Mouse (Mus musculus) midbrain, postnatal 0 days (tissue): Measurements from ENCODE around the gene Gatd1. TPM values are rescaled to one million over a fixed set of nuclear protein-coding genes. Genes with fewer than 3 reads are reported as not detected.

Experiments used
- ATAC-seq: fragments of 200-750 bp; cut with Nextera tagmentation; 2 replicates; pipeline ENCODE4 v1.8.0; 2017; ENCODE audit warnings: moderate number of reproducible peaks, mild to moderate bottlenecking, moderate TSS enrichment, moderate library complexity; ENCODE audit not compliant: low FRiP score
- DNase-seq: peaks from one replicate; pipeline ENCODE4 v3.0.0-alpha.2; 2015; ENCODE audit warnings: low spot score
- H3K27ac ChIP-seq: fragments of 300-500 bp; sonication (generic); 2 replicates; pipeline ENCODE4 v1.5.1; 2014; ENCODE audit warnings: low read depth, mild to moderate bottlenecking, low read length, mixed read lengths
- H3K27me3 ChIP-seq: fragments of 300-500 bp; sonication (generic); 2 replicates; pipeline ENCODE4 v1.6.1; 2014; ENCODE audit warnings: low read length, control low read depth, mixed read lengths; ENCODE audit not compliant: insufficient read depth
- H3K36me3 ChIP-seq: fragments of 300-500 bp; sonication (generic); 2 replicates; pipeline ENCODE4 v1.6.1; 2014; ENCODE audit warnings: low read length, control low read depth, mixed read lengths; ENCODE audit not compliant: insufficient read depth
- H3K4me1 ChIP-seq: fragments of 300-500 bp; sonication (generic); 2 replicates; pipeline ENCODE4 v1.6.1; 2014; ENCODE audit warnings: mild to moderate bottlenecking, control low read depth, antibody characterized with exemption, low read length, mixed read lengths; ENCODE audit not compliant: insufficient read depth
- H3K4me2 ChIP-seq: fragments of 300-500 bp; sonication (generic); 2 replicates; pipeline ENCODE4 v1.6.1; 2014; ENCODE audit warnings: low read depth, mild to moderate bottlenecking, low read length, mixed read lengths; ENCODE audit not compliant: poor library complexity, severe bottlenecking
- H3K4me3 ChIP-seq: fragments of 300-500 bp; sonication (generic); 2 replicates; pipeline ENCODE4 v1.5.1; 2014; ENCODE audit warnings: low read depth, mild to moderate bottlenecking, low read length, moderate library complexity
- H3K9ac ChIP-seq: fragments of 300-500 bp; sonication (generic); replicated peaks from 2 replicates; pipeline ENCODE4 v1.6.1; 2014; ENCODE audit warnings: mild to moderate bottlenecking, low read length, moderate library complexity, mixed read lengths; ENCODE audit not compliant: poor library complexity, severe bottlenecking
- H3K9me3 ChIP-seq: fragments of 300-500 bp; sonication (generic); 2 replicates; pipeline ENCODE4 v1.6.1; 2016; ENCODE audit warnings: low read length, control low read depth
- CTCF ChIP-seq: IDR thresholded peaks from 2 replicates; pipeline ENCODE4 v1.5.1; 2016; ENCODE audit warnings: antibody characterized with exemption, mild to moderate bottlenecking
- WGBS: fragments of 180-500 bp; shearing (Covaris S2); extraction: QIAGEN DNeasy Blood & Tissue Kit; methylation state at CpG from one replicate; pipeline ENCODE4 v1.1.7; 2014; 5-methylcytosine and 5-hydroxymethylcytosine counted together
- polyA plus RNA-seq: library from polyadenylated mRNA; unstranded; fragments of >200 nt; fragmentation: Nextera tagmentation; extraction: Ambion mirVana; gene quantifications from 2 replicates; pipeline ENCODE4 v1.2.1, GENCODE M21; 2015
- total RNA-seq: library from RNA; depleted of rRNA; stranded (reverse); fragments of >200 nt; gene quantifications from 2 replicates; pipeline ENCODE4 v1.2.3, GENCODE M21; 2014

The Gatd1 gene
- total and polyA plus RNA-seq, 2 experiments from 2014 or later: 48.9 to 72.9 TPM

DNA sequence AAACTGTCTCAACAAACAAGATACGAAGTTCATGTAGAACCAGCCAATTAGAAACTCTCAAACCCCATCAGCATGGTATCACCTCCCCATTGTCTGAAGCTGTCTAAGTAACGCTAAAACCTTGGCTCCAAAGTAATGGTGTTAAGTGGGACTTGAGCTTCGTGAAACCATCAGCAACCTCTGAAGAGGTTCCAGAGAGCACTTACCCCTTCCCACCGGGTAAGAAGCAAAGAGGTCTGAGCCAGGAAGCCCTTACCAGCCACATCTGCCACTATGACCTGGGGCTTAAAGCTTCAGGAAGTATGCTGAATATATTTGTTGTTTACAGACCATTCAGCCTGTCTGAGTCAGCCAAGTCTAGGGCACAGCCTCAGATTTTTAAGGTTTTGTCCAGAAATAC, 8.5 kb downstream of the Gatd1 start:
- H3K27ac ChIP-seq: no peak overlapping the region
- DNase-seq (no peak), ATAC-seq (no peak)
- no peaks in the 10 kb centered on the region for H3K27me3 ChIP-seq
- no peak overlapping the region for H3K4me2 ChIP-seq
- no peak overlapping the region for H3K9ac ChIP-seq
- H3K36me3 ChIP-seq: peaks cover 34% of the 10 kb centered on the region
- no peak overlapping the region for H3K4me3 ChIP-seq
- TF ChIP-seq CTCF: no peak
- no peaks in the 10 kb centered on the region for H3K4me1 ChIP-seq
- no peaks in the 10 kb centered on the region for H3K9me3 ChIP-seq
- WGBS: 85% methylated on average over 4 of the region's 4 CpGs

GRCm38 (mm10) chr7:141403305-141403704, 10.6 kb downstream of the Gatd1 start:
- Histone ChIP-seq H3K4me2 (no peak overlapping the region), H3K36me3 (peaks cover 39% of the 10 kb centered on the region), H3K4me1 (no peaks in the 10 kb centered on the region), H3K4me3 (no peak overlapping the region), H3K9ac (no peak overlapping the region), H3K27ac (no peak overlapping the region), H3K9me3 (no peaks in the 10 kb centered on the region), H3K27me3 (no peaks in the 10 kb centered on the region)
- 43% methylated on average over 5 of the region's 5 CpGs for WGBS
- TF ChIP-seq CTCF: peak; percentile 83
- DNase-seq (peak; percentile 55), ATAC-seq (peak; percentile 53; the same call in 1 of the 2 replicates)

GRCm38 (mm10) chr7:141395348-141395747, 18.6 kb downstream of the Gatd1 start:
- DNase-seq: no peak
- no peaks in the 10 kb centered on the region for H3K9me3 ChIP-seq
- H3K4me3 ChIP-seq: no peak overlapping the region
- H3K27me3 ChIP-seq: no peaks in the 10 kb centered on the region
- no peak overlapping the region for H3K4me2 ChIP-seq
- H3K9ac ChIP-seq: no peak overlapping the region
- ATAC-seq: no peak
- no peak for TF ChIP-seq CTCF
- peaks cover 8% of the 10 kb centered on the region; the same call in 1 of the 2 replicates for H3K4me1 ChIP-seq
- 89% methylated on average over 1 of the region's 1 CpGs for WGBS
- no peak overlapping the region for H3K27ac ChIP-seq
- H3K36me3 ChIP-seq: peaks cover 28% of the 10 kb centered on the region

- Histone ChIP-seq H3K9ac (no peak overlapping the region), H3K4me2 (no peak overlapping the region), H3K27me3 (no peaks in the 10 kb centered on the region), H3K4me3 (no peak overlapping the region), H3K4me1 (peaks cover 8% of the 10 kb centered on the region; the same call in 1 of the 2 replicates), H3K9me3 (no peaks in the 10 kb centered on the region), H3K27ac (no peak overlapping the region), H3K36me3 (peaks cover 22% of the 10 kb centered on the region)
- WGBS: 20% methylated on average over 6 of the region's 6 CpGs
- no peak for ATAC-seq
- DNase-seq: peak; percentile 73
- peak; percentile 91 for TF ChIP-seq CTCF
These were observed 19.2 kb downstream of the Gatd1 start for GRCm38 (mm10) chr7:141394771-141395170.

GRCm38 (mm10) chr7:141394158-141394557, 19.8 kb downstream of the Gatd1 start:
- TF ChIP-seq CTCF: no peak
- H3K4me1 ChIP-seq: peaks cover 8% of the 10 kb centered on the region; the same call in 1 of the 2 replicates
- 90% methylated on average over 7 of the region's 7 CpGs for WGBS
- DNase-seq (no peak), ATAC-seq (no peak)
- H3K4me3 ChIP-seq: no peak overlapping the region
- H3K36me3 ChIP-seq: peaks cover 18% of the 10 kb centered on the region
- H3K9ac ChIP-seq: no peak overlapping the region
- no peak overlapping the region for H3K4me2 ChIP-seq
- H3K9me3 ChIP-seq: no peaks in the 10 kb centered on the region
- no peak overlapping the region for H3K27ac ChIP-seq
- H3K27me3 ChIP-seq: no peaks in the 10 kb centered on the region

DNA sequence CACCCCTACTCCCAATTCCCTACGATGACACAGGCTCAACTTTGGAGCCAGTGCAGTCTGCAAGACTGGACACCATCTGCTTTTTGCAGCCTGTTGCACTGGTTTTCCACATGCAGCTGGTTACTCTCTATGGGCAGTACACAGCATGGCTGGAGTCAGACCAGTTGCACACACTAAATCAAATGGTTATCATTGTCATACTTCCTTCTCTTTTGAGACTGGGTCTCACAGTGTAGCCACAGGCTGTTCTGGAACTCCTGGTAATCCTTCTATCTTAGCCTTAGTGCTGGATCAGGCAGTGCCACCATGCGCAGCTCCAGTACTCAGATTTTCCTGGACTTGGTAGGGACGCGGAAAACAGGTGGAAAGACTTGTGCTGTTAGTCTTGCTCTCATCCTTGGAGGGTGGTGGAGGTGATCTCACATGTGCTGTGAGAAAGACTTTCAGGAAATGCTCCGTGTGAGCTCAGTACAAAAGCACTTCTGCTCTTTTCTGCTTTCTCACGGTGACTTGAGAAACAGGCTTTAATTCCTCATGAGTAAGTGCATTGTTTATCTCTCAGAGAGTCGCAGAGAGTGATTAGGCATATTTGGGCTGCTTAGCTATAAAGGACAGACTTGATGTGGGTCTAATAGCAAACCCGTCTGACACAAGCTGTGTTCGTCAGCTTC, 21.2 kb downstream of the Gatd1 start:
- Histone ChIP-seq H3K4me2 (peak overlapping the region; percentile 79), H3K9ac (peak overlapping the region; percentile 65), H3K4me3 (peak overlapping the region; percentile 68), H3K27ac (peak overlapping the region; percentile 82; the same call in 1 of the 2 replicates), H3K27me3 (no peaks in the 10 kb centered on the region), H3K4me1 (peaks cover 8% of the 10 kb centered on the region; the same call in 1 of the 2 replicates), H3K36me3 (peaks cover 7% of the 10 kb centered on the region), H3K9me3 (no peaks in the 10 kb centered on the region)
- TF ChIP-seq CTCF: no peak
- 28% methylated on average over 9 of the region's 9 CpGs for WGBS
- no peak for DNase-seq
- ATAC-seq: no peak
